Mouse (Mus musculus) neural tube, postnatal 0 days (tissue): ENCODE data around the gene Gsx1. TPM values are rescaled to one million over a fixed set of nuclear protein-coding genes. Genes with fewer than 3 reads are reported as not detected.

Experiments used
- polyA plus RNA-seq: library from polyadenylated mRNA; unstranded; fragments of >200 nt; fragmentation: Nextera tagmentation; extraction: Ambion mirVana; gene quantifications from 2 replicates; pipeline ENCODE4 v1.2.1, GENCODE M21; 2015

The Gsx1 gene
- polyA plus RNA-seq = 1.2 and 1.5 TPM in 2 replicates

DNA sequence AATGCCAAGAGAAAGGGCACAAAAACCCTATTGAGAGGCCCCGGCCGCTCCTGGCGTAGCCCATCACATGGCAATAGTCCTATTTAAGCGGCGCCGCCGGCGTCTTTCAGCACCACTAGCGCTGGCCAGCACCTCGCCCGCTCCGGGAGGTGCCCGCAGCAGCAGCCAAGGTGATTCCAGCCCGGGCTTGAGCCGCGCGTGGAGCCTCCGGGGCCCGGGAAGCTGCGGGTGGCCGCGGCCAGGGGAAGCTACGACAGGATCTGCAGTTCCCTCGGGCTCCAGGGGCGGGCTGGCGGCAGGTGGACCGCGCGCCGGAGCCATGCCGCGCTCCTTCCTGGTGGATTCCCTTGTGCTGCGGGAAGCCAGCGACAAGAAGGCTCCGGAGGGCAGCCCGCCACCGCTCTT is at the start of gene Gsx1:
Gene Gsx1 (plus strand): TSS at position 126 of the 405 bp plus-strand sequence.

Other genes starting within 250 kb of the Gsx1 start
- 93.9 and 96.1 TPM in 2 replicates for gene Gtf3a, start 240.0 kb upstream of the Gsx1 start, polyA plus RNA-seq
- 26.9 and 32.9 TPM in 2 replicates for gene Mtif3, start 224.9 kb upstream of the Gsx1 start, polyA plus RNA-seq
- 2.6 and 2.9 TPM in 2 replicates for gene Lnx2, start 112.1 kb upstream of the Gsx1 start, polyA plus RNA-seq
- 93.9 and 103 TPM in 2 replicates for gene Polr1d, start 111.6 kb upstream of the Gsx1 start, polyA plus RNA-seq
- not detected in 2 replicates for gene Pdx1, start 81.3 kb downstream of the Gsx1 start, polyA plus RNA-seq
- not detected in 2 replicates for gene Cdx2, start 118.6 kb downstream of the Gsx1 start, polyA plus RNA-seq
- not detected in 2 replicates for gene Urad, start 133.7 kb downstream of the Gsx1 start, polyA plus RNA-seq
- 4.9 and 5.2 TPM in 2 replicates for gene Flt3, start 211.8 kb downstream of the Gsx1 start, polyA plus RNA-seq
- 42.4 and 51.2 TPM in 2 replicates for gene Pan3, start 241.5 kb downstream of the Gsx1 start, polyA plus RNA-seq